Mouse (Mus musculus) mammary gland, adult 2 months (tissue): ENCODE measurements around the gene Hmx3. TPM values are rescaled to one million over a fixed set of nuclear protein-coding genes. Genes with fewer than 3 reads are reported as not detected.

Source experiments
- polyA plus RNA-seq: library from polyadenylated mRNA; depleted of rRNA; stranded (reverse); fragments of >200 nt; gene quantifications from 2 replicates; pipeline ENCODE4 v1.2.3, GENCODE M21; 2012; ENCODE audit warnings: low replicate concordance; rRNA removed

Gene Hmx3
- polyA plus RNA-seq, result not detected in 2 replicates

GRCm38 (mm10) chr7:131542115-131542871 lies at the start of gene Hmx3:
TSS of gene Hmx3 (plus strand) at chr7:131542867.

GRCm38 (mm10) chr7:131548473-131548872 lies 5.8 kb downstream of the Hmx3 start, which contains the start of gene Hmx2:
TSS of gene Hmx2 (plus strand) at chr7:131548773.

GRCm38 (mm10) chr7:131559986-131560696 lies 17.5 kb downstream of the Hmx3 start, which contains the start of gene Bub3:
TSS of gene Bub3 (plus strand) at chr7:131560222.

Other genes with a start within 250 kb of the Hmx3 start
- 0.76 TPM in 1 of 2 replicates, not detected in the other for gene Cuzd1, start 220.6 kb upstream of the Hmx3 start, polyA plus RNA-seq
- 0.62 TPM in 1 of 2 replicates, not detected in the other for gene Fam24b, start 213.4 kb upstream of the Hmx3 start, polyA plus RNA-seq
- gene Fam24a, start 209.0 kb upstream of the Hmx3 start, polyA plus RNA-seq, result not detected in 2 replicates
- 6.0 and 8.5 TPM in 2 replicates for gene 2310057M21Rik, start 180.1 kb upstream of the Hmx3 start, polyA plus RNA-seq
- 40.7 and 69.0 TPM in 2 replicates for gene Pstk, start 171.7 kb upstream of the Hmx3 start, polyA plus RNA-seq
- 9.5 and 14.9 TPM in 2 replicates for gene Ikzf5, start 132.3 kb upstream of the Hmx3 start, polyA plus RNA-seq
- 9.5 and 28.9 TPM in 2 replicates for gene Acadsb, start 132.3 kb upstream of the Hmx3 start, polyA plus RNA-seq
- not detected in 2 replicates for gene Hmx2, start 5.9 kb downstream of the Hmx3 start, polyA plus RNA-seq
- 46.4 and 67.5 TPM in 2 replicates for gene Bub3, start 17.4 kb downstream of the Hmx3 start, polyA plus RNA-seq